Mouse (Mus musculus): ENCODE measurements around the gene Gsc2. TPM values are rescaled to one million over a fixed set of nuclear protein-coding genes. Genes with fewer than 3 reads are reported as not detected.
A peak's percentile ranks its signal among the peaks of the same experiment; 100 is the strongest.
"Not testable (repeated sequence)": the region's sequence is repeated elsewhere in the genome, so short reads cannot be mapped to it uniquely, and the experiment has no call there.

The Gsc2 gene
- not detected for total RNA-seq (2021)

- intact Hi-C loops (cut with DNase I), result no loop called here
- DNase-seq, result no peak
Measured at GRCm38 (mm10) chr16:17914307-17915249, at the start of gene Gsc2. Gene Gsc2 (minus strand): TSS chr16:17915059.

GRCm38 (mm10) chr16:17962091-17962490 is 47.2 kb upstream of the Gsc2 start:
- intact Hi-C loops (cut with DNase I), result no loop called here
- no peak for DNase-seq

GRCm38 (mm10) chr16:17956052-17956638 is 41.3 kb upstream of the Gsc2 start:
- DNase-seq; intact Hi-C loops (cut with DNase I): not testable (repeated sequence)

GRCm38 (mm10) chr16:17951618-17952017 is 36.8 kb upstream of the Gsc2 start:
- intact Hi-C loops (cut with DNase I), result no loop called here
- DNase-seq, result no peak

GRCm38 (mm10) chr16:17950068-17950467 is 35.2 kb upstream of the Gsc2 start:
- intact Hi-C loops (cut with DNase I), result no loop called here
- no peak for DNase-seq

GRCm38 (mm10) chr16:17949421-17949877 is 34.6 kb upstream of the Gsc2 start:
- intact Hi-C loops (cut with DNase I), result no loop called here

GRCm38 (mm10) chr16:17945081-17945831 is 30.4 kb upstream of the Gsc2 start:
- DNase-seq, result no peak
- intact Hi-C loops (cut with DNase I), result no loop called here

More at GRCm38 (mm10) chr16:17949421-17949877, 34.6 kb upstream of the Gsc2 start:
- no peak for DNase-seq

- intact Hi-C loops (cut with DNase I), result no loop called here
- DNase-seq, result no peak
Measured at GRCm38 (mm10) chr16:17943466-17943865, 28.6 kb upstream of the Gsc2 start.

- DNase-seq, result no peak
- intact Hi-C loops (cut with DNase I), result no loop called here
Measured at GRCm38 (mm10) chr16:17939255-17939751, 24.4 kb upstream of the Gsc2 start.

- DNase-seq, result peak; percentile 49 to 61
- intact Hi-C loops (cut with DNase I), result no loop called here
Measured at GRCm38 (mm10) chr16:17938821-17939220, 24.0 kb upstream of the Gsc2 start.

- DNase-seq, result no peak
- intact Hi-C loops (cut with DNase I), result no loop called here
Measured at GRCm38 (mm10) chr16:17938187-17938586, 23.3 kb upstream of the Gsc2 start.

GRCm38 (mm10) chr16:17936776-17937175 is 21.9 kb upstream of the Gsc2 start:
- intact Hi-C loops (cut with DNase I), result no loop called here
- no peak for DNase-seq

- DNase-seq, result no peak
- intact Hi-C loops (cut with DNase I), result no loop called here
Measured at GRCm38 (mm10) chr16:17934445-17934910, 19.6 kb upstream of the Gsc2 start.

- intact Hi-C loops (cut with DNase I), result no loop called here
- DNase-seq, result no peak
Measured at GRCm38 (mm10) chr16:17933594-17934444, 19.0 kb upstream of the Gsc2 start.

GRCm38 (mm10) chr16:17931906-17932460 is 17.1 kb upstream of the Gsc2 start:
- intact Hi-C loops (cut with DNase I), result no loop called here
- no peak for DNase-seq

GRCm38 (mm10) chr16:17929631-17930030 is 14.8 kb upstream of the Gsc2 start:
- intact Hi-C loops (cut with DNase I), result loop anchor here (5.0 to 10.0 kb wide), 3 partner anchors 58 to 415 kb away; partner anchors contain the start of genes Arvcf and Tango2
- DNase-seq, result no peak

- intact Hi-C loops (cut with DNase I), result loop anchor here (5.0 to 10.0 kb wide), 3 partner anchors 58 to 416 kb away; partner anchors contain the start of genes Arvcf and Tango2
Measured at GRCm38 (mm10) chr16:17929211-17929610, 14.4 kb upstream of the Gsc2 start.

GRCm38 (mm10) chr16:17928627-17929104 is 13.8 kb upstream of the Gsc2 start:
- DNase-seq, result peak; percentile 58 to 63
- intact Hi-C loops (cut with DNase I), result loop anchor here (5.0 to 10.0 kb wide), 3 partner anchors 59 to 416 kb away; partner anchors contain the start of genes Arvcf and Tango2

More at GRCm38 (mm10) chr16:17929211-17929610, 14.4 kb upstream of the Gsc2 start:
- no peak for DNase-seq

GRCm38 (mm10) chr16:17928087-17928580 is 13.3 kb upstream of the Gsc2 start, which contains the start of gene Slc25a1:
Gene Slc25a1 (minus strand): TSS chr16:17928219.
- intact Hi-C loops (cut with DNase I), result loop anchor here (5.0 to 10.0 kb wide), 3 partner anchors 59 to 417 kb away; partner anchors contain the start of genes Arvcf and Tango2
- peak; percentile 73 to 74 for DNase-seq

All from heart, postnatal 36 days (tissue).